9 mouse cellular contexts compared by ENCODE assay signal in genomic region chr10:100017771-100018070, GRCm38 (mm10). TPM values are rescaled to one million over a fixed set of nuclear protein-coding genes. Genes with fewer than 3 reads are reported as not detected.
DNase-seq lines count a peak whose midpoint lies in the region; ATAC-seq and TF ChIP-seq lines count a peak whose summit lies in the region.
"Had no signal": no experiment of that assay in that cellular context is flagged by ENCODE, and none has a peak within 500 bp of the region (broad histone marks: within the 10 kb centered on the region; RNA-seq: fewer than 3 reads in every experiment).

No protein-coding gene starts in this region.

- H3K9ac ChIP-seq in liver, embryonic 11.5 days (ENCODE audit: low read depth, low read length) = no peak overlapping the region
- H3K9ac ChIP-seq in forebrain, embryonic 13.5 days = peak overlapping the region; percentile 53
- no peak overlapping the region for H3K9ac ChIP-seq in limb, embryonic 14.5 days (ENCODE audit: low read depth, low read length, severe bottlenecking)

- TF ChIP-seq POLR2A in limb, embryonic 14.5 days (IDR thresholded peaks at IDR 0.05; ENCODE audit: borderline replicate concordance, extremely low read depth, insufficient read depth, insufficient read length) = no peak

- no peak overlapping the region for H3K27ac ChIP-seq in liver, embryonic 11.5 days (ENCODE audit: low read depth, low read length)
- no peak overlapping the region for H3K27ac ChIP-seq in forebrain, embryonic 13.5 days
- H3K27ac ChIP-seq in limb, embryonic 14.5 days (replicated peaks; ENCODE audit: low read depth, low read length) = no peak overlapping the region

- H3K36me3 ChIP-seq in liver, embryonic 11.5 days (ENCODE audit: control insufficient read depth, insufficient read depth, low read length) = no peaks in the 10 kb centered on the region
- H3K36me3 ChIP-seq in forebrain, embryonic 13.5 days (ENCODE audit: poor library complexity, severe bottlenecking) = no peaks in the 10 kb centered on the region
- no peaks in the 10 kb centered on the region for H3K36me3 ChIP-seq in limb, embryonic 14.5 days (ENCODE audit: control insufficient read depth, insufficient read depth, low read length)

- peak overlapping the region; percentile 65 for H3K4me3 ChIP-seq in liver, embryonic 11.5 days (ENCODE audit: low read depth, low read length)
- H3K4me3 ChIP-seq in forebrain, embryonic 13.5 days = peak overlapping the region; percentile 72
- H3K4me3 ChIP-seq in limb, embryonic 14.5 days (replicated peaks; ENCODE audit: low read length) = peak overlapping the region; percentile 74

- no peak for DNase-seq in liver, embryonic 11.5 days (ENCODE audit: low spot score)
- DNase-seq in liver = no peak
- DNase-seq in limb, embryonic 14.5 days (ENCODE audit: low spot score) = no peak
- DNase-seq in retina, postnatal 7 days (ENCODE audit: low read depth, low spot score) = peak; percentile 28
- DNase-seq in gastrocnemius, postnatal 36 days = no peak
- DNase-seq in cerebellum, adult 18-20 months = no peak
- no peak for DNase-seq in kidney, adult 8-10 months

- intact Hi-C loops in gastrocnemius, postnatal 36 days (cut with DNase I) = no loop called here

- peak overlapping the region; percentile 40 for H3K4me2 ChIP-seq in liver, embryonic 11.5 days
- peak overlapping the region; percentile 99 for H3K4me2 ChIP-seq in forebrain, embryonic 13.5 days
- peak overlapping the region; percentile 97 for H3K4me2 ChIP-seq in limb, embryonic 14.5 days (replicated peaks; ENCODE audit: low read depth, low read length, severe bottlenecking)

- 12% methylated on average over 10 of the region's 10 CpGs for WGBS in liver, embryonic 11.5 days
- 2% methylated on average over 10 of the region's 10 CpGs for WGBS in forebrain, embryonic 13.5 days
- WGBS in limb, embryonic 14.5 days = 7% methylated on average over 10 of the region's 10 CpGs

- peaks cover 21% of the 10 kb centered on the region for H3K27me3 ChIP-seq in liver, embryonic 11.5 days (replicated peaks; ENCODE audit: control insufficient read depth, insufficient read depth, low read length)
- H3K27me3 ChIP-seq in forebrain, embryonic 13.5 days = peaks cover 27% of the 10 kb centered on the region
- H3K27me3 ChIP-seq in limb, embryonic 14.5 days (ENCODE audit: control insufficient read depth, insufficient read depth, low read length) = peaks cover 25% of the 10 kb centered on the region

- H3K9me3 ChIP-seq in liver, embryonic 11.5 days (ENCODE audit: control insufficient read depth, low read length) = no peaks in the 10 kb centered on the region
- no peaks in the 10 kb centered on the region for H3K9me3 ChIP-seq in forebrain, embryonic 13.5 days (replicated peaks)
- no peaks in the 10 kb centered on the region for H3K9me3 ChIP-seq in limb, embryonic 14.5 days (ENCODE audit: control insufficient read depth, low read length)

- H3K4me1 ChIP-seq in liver, embryonic 11.5 days (replicated peaks; ENCODE audit: control insufficient read depth, insufficient read depth, low read length) = peaks cover 6% of the 10 kb centered on the region; the same call in 1 of the 2 replicates
- H3K4me1 ChIP-seq in forebrain, embryonic 13.5 days = peaks cover 51% of the 10 kb centered on the region
- peaks cover 8% of the 10 kb centered on the region for H3K4me1 ChIP-seq in limb, embryonic 14.5 days (ENCODE audit: control insufficient read depth, insufficient read depth, low read length)

- ATAC-seq in liver, embryonic 11.5 days (replicated peaks; ENCODE audit: low FRiP score) = no peak
- no peak for ATAC-seq in forebrain, embryonic 13.5 days
- ATAC-seq in limb, embryonic 14.5 days (ENCODE audit: low FRiP score, low read depth) = no peak
- ATAC-seq: Patski had no signal

RNA-seq across cellular contexts. Expression of gene Kitl, which starts 2.3 kb away (rescaled TPM):
- 24.0 and 30.4 TPM in 2 replicates for polyA plus RNA-seq in liver, embryonic 11.5 days (2014; fragmentation: Nextera tagmentation; extraction: Ambion mirVana)
- polyA plus RNA-seq in forebrain, embryonic 13.5 days (2015; fragmentation: Nextera tagmentation; extraction: Ambion mirVana) = 19.6 and 26.6 TPM in 2 replicates
- 13.8 and 16.3 TPM in 2 replicates for polyA plus RNA-seq in limb, embryonic 14.5 days (2012; rRNA removed)
- 35.0 and 38.4 TPM in 2 replicates for polyA plus RNA-seq in limb, embryonic 14.5 days (2014; fragmentation: Nextera tagmentation; extraction: Ambion mirVana)
- total RNA-seq in gastrocnemius, postnatal 36 days (2021) = 10 to 100 TPM; 21.1 to 23.7 TPM

Comparison
In these comparisons a context has a peak if more than half of its experiments do, and no peak if none do; other contexts are left out.
1. H3K4me2 ChIP-seq: peak in every context shown above with its lines; median percentile 99 in forebrain, embryonic 13.5 days; 97 in limb, embryonic 14.5 days; 40 in liver, embryonic 11.5 days.